Comparison of ENCODE assay signal across 24 mouse cellular contexts in genomic region chr3:142426806-142427205, GRCm38 (mm10). TPM values are rescaled to one million over a fixed set of nuclear protein-coding genes. Genes with fewer than 3 reads are reported as not detected.
DNase-seq lines count a peak whose midpoint lies in the region; ATAC-seq and TF ChIP-seq lines count a peak whose summit lies in the region.
"Had no signal": no experiment of that assay in that cellular context is flagged by ENCODE, and none has a peak within 500 bp of the region (broad histone marks: within the 10 kb centered on the region; RNA-seq: fewer than 3 reads in every experiment).

No protein-coding gene starts in this region.

- no peak overlapping the region for H3K4me3 ChIP-seq in kidney, embryonic 15.5 days (replicated peaks)
- no peak overlapping the region for H3K4me3 ChIP-seq in midbrain, postnatal 0 days (ENCODE audit: low read depth, low read length)
- H3K4me3 ChIP-seq in midbrain, embryonic 10.5 days = no peak overlapping the region
- H3K4me3 ChIP-seq: embryonic facial prominence, embryonic 12.5 days; embryonic facial prominence, embryonic 15.5 days; forebrain, embryonic 15.5 days; heart, embryonic 12.5 days; heart, embryonic 15.5 days; hindbrain, embryonic 10.5 days; hindbrain, embryonic 13.5 days had no signal

- intact Hi-C loops in left cerebral cortex, postnatal 4 days (cut with DNase I) = no loop called here
- intact Hi-C loops in left cerebral cortex, postnatal 36 days (cut with DNase I) = no loop called here

- 64% methylated on average over 3 of the region's 3 CpGs for WGBS in kidney, embryonic 15.5 days
- WGBS in midbrain, postnatal 0 days = 18% methylated on average over 3 of the region's 3 CpGs
- WGBS in midbrain, embryonic 10.5 days = 28% methylated on average over 3 of the region's 3 CpGs

- H3K27me3 ChIP-seq in kidney, embryonic 15.5 days = no peaks in the 10 kb centered on the region
- no peaks in the 10 kb centered on the region for H3K27me3 ChIP-seq in midbrain, postnatal 0 days (ENCODE audit: insufficient read depth, low read length)
- peaks cover 3% of the 10 kb centered on the region for H3K27me3 ChIP-seq in midbrain, embryonic 10.5 days (ENCODE audit: low read depth, poor library complexity, severe bottlenecking)
- H3K27me3 ChIP-seq: embryonic facial prominence, embryonic 12.5 days; embryonic facial prominence, embryonic 15.5 days; forebrain, embryonic 15.5 days; heart, embryonic 15.5 days; hindbrain, embryonic 13.5 days had no signal

- no peaks in the 10 kb centered on the region for H3K36me3 ChIP-seq in kidney, embryonic 15.5 days
- H3K36me3 ChIP-seq in midbrain, postnatal 0 days (ENCODE audit: insufficient read depth, low read length) = no peaks in the 10 kb centered on the region
- H3K36me3 ChIP-seq in midbrain, embryonic 10.5 days = no peaks in the 10 kb centered on the region
- H3K36me3 ChIP-seq: embryonic facial prominence, embryonic 12.5 days; embryonic facial prominence, embryonic 15.5 days; forebrain, embryonic 15.5 days; heart, embryonic 12.5 days; heart, embryonic 15.5 days; hindbrain, embryonic 10.5 days; hindbrain, embryonic 13.5 days had no signal

- H3K4me1 ChIP-seq in kidney, embryonic 15.5 days = peaks cover 22% of the 10 kb centered on the region
- H3K4me1 ChIP-seq in midbrain, postnatal 0 days (ENCODE audit: insufficient read depth, low read length) = no peaks in the 10 kb centered on the region
- peaks cover 20% of the 10 kb centered on the region for H3K4me1 ChIP-seq in midbrain, embryonic 10.5 days
- H3K4me1 ChIP-seq: embryonic facial prominence, embryonic 12.5 days; embryonic facial prominence, embryonic 15.5 days; forebrain, embryonic 15.5 days; hindbrain, embryonic 10.5 days; hindbrain, embryonic 13.5 days had no signal

- H3K4me2 ChIP-seq in kidney, embryonic 15.5 days = no peak overlapping the region
- H3K4me2 ChIP-seq in midbrain, postnatal 0 days (ENCODE audit: low read depth, low read length, poor library complexity, severe bottlenecking) = no peak overlapping the region
- H3K4me2 ChIP-seq: embryonic facial prominence, embryonic 12.5 days; embryonic facial prominence, embryonic 15.5 days; forebrain, embryonic 15.5 days; heart, embryonic 15.5 days; hindbrain, embryonic 13.5 days had no signal

- no peak for ATAC-seq in kidney, embryonic 15.5 days (replicated peaks; ENCODE audit: low FRiP score)
- no peak for ATAC-seq in midbrain, postnatal 0 days (ENCODE audit: low FRiP score)
- ATAC-seq: activated CD4-positive, CD25-positive, alpha-beta regulatory T cell, adult 4 months; forebrain, embryonic 15.5 days had no signal

- peak; percentile 46 to 61 for DNase-seq in cerebellum, postnatal 10 days
- DNase-seq in cerebellum, adult 18-20 months = no peak
- DNase-seq in kidney, postnatal 36 days = no peak
- peak; percentile 16 for DNase-seq in left cerebral cortex, postnatal 4 days
- DNase-seq in left cerebral cortex, postnatal 36 days (ENCODE audit: low spot score in 2 of 2) = no peak
- DNase-seq in midbrain, postnatal 0 days (ENCODE audit: low spot score) = peak; percentile 64
- no peak for DNase-seq in midbrain, embryonic 10.5 days (ENCODE audit: low spot score)
- DNase-seq: adrenal gland, adult 8-10 months; adrenal gland, postnatal 25 days; cerebellum, adult 2 months; cerebellum, postnatal 25 days; gastrocnemius, postnatal 25 days; heart, adult 18-20 months; heart, postnatal 10 days; heart, postnatal 36 days had no signal

- TF ChIP-seq CTCF in midbrain, postnatal 0 days (IDR thresholded peaks at IDR 0.05) = no peak

- H3K9ac ChIP-seq in kidney, embryonic 15.5 days = no peak overlapping the region
- H3K9ac ChIP-seq in midbrain, postnatal 0 days (replicated peaks; ENCODE audit: low read length, poor library complexity, severe bottlenecking) = no peak overlapping the region
- H3K9ac ChIP-seq: embryonic facial prominence, embryonic 12.5 days; embryonic facial prominence, embryonic 15.5 days; forebrain, embryonic 15.5 days; heart, embryonic 12.5 days; heart, embryonic 15.5 days; hindbrain, embryonic 13.5 days had no signal

- peak overlapping the region; percentile 33 for H3K27ac ChIP-seq in kidney, embryonic 15.5 days
- no peak overlapping the region for H3K27ac ChIP-seq in midbrain, postnatal 0 days (ENCODE audit: low read depth, low read length)
- no peak overlapping the region for H3K27ac ChIP-seq in midbrain, embryonic 10.5 days (replicated peaks)
- H3K27ac ChIP-seq: embryonic facial prominence, embryonic 12.5 days; embryonic facial prominence, embryonic 15.5 days; forebrain, embryonic 15.5 days; heart, embryonic 15.5 days; hindbrain, embryonic 10.5 days; hindbrain, embryonic 13.5 days had no signal

- H3K9me3 ChIP-seq in kidney, embryonic 15.5 days (replicated peaks) = no peaks in the 10 kb centered on the region
- H3K9me3 ChIP-seq in midbrain, postnatal 0 days (ENCODE audit: low read length) = no peaks in the 10 kb centered on the region
- no peaks in the 10 kb centered on the region for H3K9me3 ChIP-seq in midbrain, embryonic 10.5 days (replicated peaks)
- H3K9me3 ChIP-seq: embryonic facial prominence, embryonic 12.5 days; embryonic facial prominence, embryonic 15.5 days; forebrain, embryonic 15.5 days; heart, embryonic 12.5 days; heart, embryonic 15.5 days; hindbrain, embryonic 10.5 days; hindbrain, embryonic 13.5 days had no signal

RNA-seq across cellular contexts. Expression of gene Pdlim5, which starts 31.3 kb away (rescaled TPM):
- 45.8 and 46.6 TPM in 2 replicates for polyA plus RNA-seq in kidney, embryonic 15.5 days (2015; fragmentation: Nextera tagmentation; extraction: Ambion mirVana)
- 10 to 100 TPM; 16.7 to 19.3 TPM for total RNA-seq in left cerebral cortex, postnatal 4 days (2021)
- 10 to 100 TPM; 16.7 to 21.0 TPM for total RNA-seq in left cerebral cortex, postnatal 36 days (2021)
- 28.1 and 29.1 TPM in 2 replicates for total RNA-seq in midbrain, postnatal 0 days (2014; rRNA removed)
- 12.6 and 13.7 TPM in 2 replicates for polyA plus RNA-seq in midbrain, postnatal 0 days (2015; fragmentation: Nextera tagmentation; extraction: Ambion mirVana)
- 19.7 and 20.2 TPM in 2 replicates for polyA plus RNA-seq in midbrain, embryonic 10.5 days (2016; fragmentation: Nextera tagmentation; extraction: Ambion mirVana)

Comparison
In these comparisons a context has a peak if more than half of its experiments do, and no peak if none do; other contexts are left out.
1. DNase-seq: peak in cerebellum, postnatal 10 days (2 of 2), left cerebral cortex, postnatal 4 days (single experiment) and midbrain, postnatal 0 days (single experiment); none in cerebellum, adult 18-20 months (0 of 2), kidney, postnatal 36 days (0 of 2), left cerebral cortex, postnatal 36 days (0 of 2) and midbrain, embryonic 10.5 days (single experiment).